13 mouse cellular contexts compared by ENCODE assay signal in genomic region chr5:150333328-150333731, GRCm38 (mm10).
DNase-seq lines count a peak whose midpoint lies in the region; ATAC-seq lines count a peak whose summit lies in the region.
"Had no signal": no experiment of that assay in that cellular context is flagged by ENCODE, and none has a peak within 500 bp of the region (broad histone marks: within the 10 kb centered on the region; RNA-seq: fewer than 3 reads in every experiment).

No protein-coding gene starts in this region.

- intact Hi-C loops in heart, postnatal 36 days (cut with DNase I), result loop anchor here (2.0 kb wide), 1 partner anchor 39 kb away; no protein-coding TSS in a partner anchor
- intact Hi-C loops in left cerebral cortex, postnatal 10 days (cut with DNase I), result no loop called here
- intact Hi-C loops in gastrocnemius, postnatal 36 days (cut with DNase I), result no loop called here

- H3K4me1 ChIP-seq in intestine, embryonic 16.5 days (ENCODE audit: control insufficient read depth, insufficient read depth, low read length), result peaks cover 3% of the 10 kb centered on the region; the same call in 1 of the 2 replicates
- 0 out of 2 replicates have a peak, but pooled peaks cover 4% of the 10 kb centered on the region for H3K4me1 ChIP-seq in hindbrain, embryonic 13.5 days (replicated peaks)

- WGBS in intestine, embryonic 16.5 days, result 55% methylated on average over 10 of the region's 10 CpGs
- WGBS in hindbrain, embryonic 13.5 days, result 80% methylated on average over 10 of the region's 10 CpGs

- peak overlapping the region; percentile 26; the same call in 1 of the 2 replicates for H3K4me2 ChIP-seq in intestine, embryonic 16.5 days (ENCODE audit: low read depth, low read length)
- H3K4me2 ChIP-seq in hindbrain, embryonic 13.5 days, result no peak overlapping the region
- H3K4me2 ChIP-seq: embryonic facial prominence, embryonic 12.5 days had no signal

- H3K9me3 ChIP-seq in intestine, embryonic 16.5 days (ENCODE audit: control insufficient read depth, low read length), result no peaks in the 10 kb centered on the region
- H3K9me3 ChIP-seq in hindbrain, embryonic 13.5 days, result no peaks in the 10 kb centered on the region
- H3K9me3 ChIP-seq: embryonic facial prominence, embryonic 12.5 days; hindbrain, embryonic 10.5 days had no signal

- peak; percentile 84 for ATAC-seq in intestine, embryonic 16.5 days
- no peak for ATAC-seq in hindbrain, embryonic 13.5 days (ENCODE audit: low FRiP score)
- ATAC-seq: forebrain, postnatal 0 days had no signal

- H3K9ac ChIP-seq in intestine, embryonic 16.5 days (ENCODE audit: low read depth, low read length), result no peak overlapping the region
- no peak overlapping the region for H3K9ac ChIP-seq in hindbrain, embryonic 13.5 days
- H3K9ac ChIP-seq: embryonic facial prominence, embryonic 12.5 days; forebrain, postnatal 0 days had no signal

- H3K36me3 ChIP-seq in intestine, embryonic 16.5 days (ENCODE audit: control insufficient read depth, insufficient read depth, low read length), result no peaks in the 10 kb centered on the region
- H3K36me3 ChIP-seq in hindbrain, embryonic 13.5 days, result peaks cover 5% of the 10 kb centered on the region; the same call in 1 of the 2 replicates
- H3K36me3 ChIP-seq: embryonic facial prominence, embryonic 12.5 days; hindbrain, embryonic 10.5 days had no signal

- no peak overlapping the region for H3K27ac ChIP-seq in intestine, embryonic 16.5 days (ENCODE audit: low read length)
- H3K27ac ChIP-seq in hindbrain, embryonic 13.5 days, result no peak overlapping the region
- H3K27ac ChIP-seq: embryonic facial prominence, embryonic 12.5 days; hindbrain, embryonic 10.5 days had no signal

- peak; percentile 87 for DNase-seq in heart, adult 11 months
- DNase-seq in heart, postnatal 36 days, result no peak
- DNase-seq in 3134 (ENCODE audit: extremely low read depth, insufficient read length, low spot score), result peak; percentile 59
- peak; percentile 31 for DNase-seq in c-Kit-positive CD71-positive TER-119-negative erythroid progenitor cells, embryonic 14.5 days (ENCODE audit: low read depth)
- no peak for DNase-seq in left cerebral cortex, postnatal 10 days (ENCODE audit: extremely low spot score in 1 of 2, low spot score in 2 of 2)
- DNase-seq in gastrocnemius, postnatal 36 days, result no peak
- DNase-seq: forebrain, postnatal 0 days; kidney, postnatal 10 days; lung, postnatal 36 days had no signal

- no peak overlapping the region for H3K4me3 ChIP-seq in intestine, embryonic 16.5 days (ENCODE audit: low read length)
- H3K4me3 ChIP-seq in hindbrain, embryonic 13.5 days, result no peak overlapping the region
- H3K4me3 ChIP-seq: embryonic facial prominence, embryonic 12.5 days; hindbrain, embryonic 10.5 days had no signal

- H3K27me3 ChIP-seq in intestine, embryonic 16.5 days (replicated peaks; ENCODE audit: control insufficient read depth, insufficient read depth, low read length), result no peaks in the 10 kb centered on the region
- no peaks in the 10 kb centered on the region for H3K27me3 ChIP-seq in hindbrain, embryonic 13.5 days
- H3K27me3 ChIP-seq: embryonic facial prominence, embryonic 12.5 days had no signal

Comparison
In these comparisons a context has a peak if more than half of its experiments do, and no peak if none do; other contexts are left out.
1. DNase-seq: peak in heart, adult 11 months (single experiment), 3134 (single experiment) and c-Kit-positive CD71-positive TER-119-negative erythroid progenitor cells, embryonic 14.5 days (single experiment); none in heart, postnatal 36 days (0 of 2), left cerebral cortex, postnatal 10 days (0 of 2) and gastrocnemius, postnatal 36 days (0 of 2).